Mouse (Mus musculus): ENCODE results near the gene Stk32b.

Gene Stk32b

DNA sequence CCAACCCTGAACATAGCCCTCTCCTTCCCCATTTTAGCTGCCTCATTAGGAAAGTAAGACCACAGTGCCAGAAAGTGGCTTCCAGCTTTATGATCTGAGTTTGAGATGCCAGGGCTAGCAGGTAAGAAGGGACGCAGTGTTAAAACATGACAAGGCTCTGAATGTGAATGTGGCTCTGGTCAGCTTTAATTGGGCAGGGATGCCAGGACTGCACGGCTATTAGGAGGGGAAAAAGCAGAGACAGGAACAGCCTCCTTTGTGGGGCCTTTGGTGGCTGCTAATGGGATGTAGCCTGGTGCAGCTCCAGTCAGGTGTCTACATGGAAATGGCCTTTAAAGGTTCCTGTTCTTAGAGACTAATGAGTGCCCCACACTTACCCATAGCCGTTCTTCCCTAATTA lies 52.0 kb downstream of the Stk32b start:
- DNase-seq (ENCODE audit: low read depth), result no peak

DNA sequence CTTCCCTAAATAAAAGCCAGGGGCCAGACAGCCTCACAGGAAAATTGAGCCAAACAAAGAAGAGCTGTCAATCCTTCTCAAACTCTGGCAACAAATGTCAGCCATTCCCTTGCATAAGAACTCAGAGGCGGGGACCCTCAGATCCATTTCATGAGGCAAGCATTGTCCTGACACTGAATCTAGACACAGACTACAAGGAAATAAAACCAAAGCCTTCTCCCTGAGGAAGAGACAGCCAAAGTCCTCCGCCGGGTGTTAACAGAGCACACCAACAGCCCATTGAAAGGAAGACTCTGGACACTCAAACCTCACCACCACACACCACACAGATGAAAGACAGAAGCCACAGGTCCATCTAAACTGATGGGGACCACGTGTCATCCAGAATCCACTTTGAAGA lies 57.8 kb downstream of the Stk32b start:
- no peak for DNase-seq (ENCODE audit: low read depth)

DNA sequence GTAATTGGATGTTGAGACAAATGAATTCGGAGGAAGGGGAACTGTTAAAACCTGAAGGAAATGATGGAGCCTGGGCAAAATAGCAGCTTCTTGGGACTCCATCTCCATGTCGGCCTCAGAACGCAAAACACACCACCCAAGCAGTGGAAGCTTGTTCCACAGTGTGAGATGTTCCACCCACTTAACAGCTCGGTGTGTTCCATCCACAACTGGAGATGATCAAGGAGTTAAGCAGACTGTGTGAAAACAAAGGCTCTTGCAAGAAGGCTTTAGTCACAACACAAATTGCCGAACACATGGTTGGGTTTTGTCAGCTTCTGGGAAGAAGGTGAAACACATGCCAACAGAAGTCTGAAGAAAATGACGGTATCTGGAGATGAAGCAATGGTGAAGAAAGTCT lies 59.2 kb downstream of the Stk32b start:
- DNase-seq (ENCODE audit: low read depth), result no peak

DNA sequence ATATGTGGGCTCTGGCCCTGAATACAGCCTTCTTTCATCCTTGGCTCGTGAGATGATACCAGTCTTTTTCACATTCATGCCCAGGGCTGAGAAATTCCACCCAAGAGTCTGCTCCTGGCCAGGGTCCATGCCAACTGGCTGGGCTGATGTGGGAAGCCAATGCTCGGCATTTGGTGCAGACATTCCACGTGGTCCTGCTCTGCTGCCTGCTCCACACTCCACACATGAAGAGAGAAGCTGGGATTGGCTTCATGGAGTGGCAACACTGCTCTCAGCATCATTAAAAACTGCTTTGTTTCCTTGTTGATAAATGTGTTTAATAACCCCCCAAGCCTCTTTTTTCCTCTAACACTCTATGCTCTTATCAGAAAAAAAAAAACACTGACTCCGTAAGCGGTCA lies 61.8 kb downstream of the Stk32b start:
- DNase-seq (ENCODE audit: low read depth), result no peak

DNA sequence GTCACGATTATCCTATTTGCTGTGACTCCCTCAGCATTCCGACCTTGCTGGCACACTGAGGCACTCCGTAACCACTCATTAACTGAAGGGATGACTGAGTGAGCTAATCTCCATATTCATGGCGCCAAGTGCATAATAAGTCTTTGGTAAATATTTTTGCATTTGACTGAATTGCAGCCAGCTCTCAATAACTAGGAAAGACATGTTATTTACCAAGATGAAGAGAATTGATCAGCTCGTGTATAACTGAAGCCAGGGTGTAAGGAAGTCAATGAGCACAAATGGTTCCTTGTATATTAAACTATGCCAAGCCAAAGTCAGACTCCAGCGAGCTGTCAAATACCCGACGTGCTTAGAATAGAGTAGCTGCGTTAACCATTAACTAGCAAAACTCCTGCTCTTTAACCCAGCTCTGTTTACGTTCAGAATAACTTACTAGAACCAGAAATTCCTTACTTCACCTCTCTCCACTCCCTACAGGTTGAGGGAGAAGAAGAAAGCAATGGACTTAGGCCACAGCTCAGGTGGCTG lies 66.2 kb downstream of the Stk32b start:
- DNase-seq (ENCODE audit: low read depth), result no peak

DNA sequence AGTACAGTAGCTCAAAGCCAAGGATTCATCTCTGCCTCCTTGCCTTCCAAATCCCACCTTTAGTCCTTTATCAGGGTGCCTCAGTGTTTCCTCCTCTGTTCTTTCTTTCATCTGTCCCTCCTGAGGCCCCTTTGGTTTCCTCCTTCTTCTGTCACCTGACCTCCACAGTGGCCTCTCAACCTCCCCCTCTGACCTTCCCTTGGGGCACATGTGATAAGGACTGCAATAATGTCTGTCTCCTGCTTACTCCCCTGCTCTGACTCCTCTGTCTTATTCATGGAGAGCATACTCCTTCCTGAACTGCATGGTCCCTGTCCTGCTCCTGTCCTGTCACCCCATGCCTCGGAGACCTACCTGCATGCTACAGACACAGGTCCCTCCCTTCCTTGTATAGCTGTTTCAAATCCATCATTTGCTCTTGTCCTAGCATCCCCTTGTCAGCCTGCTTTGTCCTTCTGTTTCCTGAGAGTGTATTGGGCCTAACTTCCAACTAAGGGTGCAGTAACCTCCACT lies 66.8 kb downstream of the Stk32b start:
- DNase-seq (ENCODE audit: low read depth), result no peak

DNA sequence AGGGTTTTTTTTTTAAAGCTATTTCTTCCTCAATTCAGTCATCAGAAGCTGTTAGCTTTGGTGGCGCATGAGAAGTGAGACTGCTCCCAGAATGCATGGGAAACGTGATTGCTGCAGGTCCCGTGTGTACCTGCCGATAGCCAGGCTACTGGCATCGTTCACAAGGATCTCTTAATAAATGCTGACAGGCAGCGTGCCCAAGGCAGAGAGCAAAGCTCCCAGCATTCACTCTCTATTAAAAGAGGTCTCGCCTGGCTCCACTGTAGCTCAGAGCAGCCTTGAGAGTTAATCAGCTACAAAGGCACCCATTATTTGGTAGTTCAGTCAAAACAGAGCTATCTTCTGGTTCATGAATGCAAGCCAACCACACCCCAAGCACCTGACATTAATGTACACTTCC lies 72.9 kb downstream of the Stk32b start:
- DNase-seq (ENCODE audit: low read depth), result no peak

DNA sequence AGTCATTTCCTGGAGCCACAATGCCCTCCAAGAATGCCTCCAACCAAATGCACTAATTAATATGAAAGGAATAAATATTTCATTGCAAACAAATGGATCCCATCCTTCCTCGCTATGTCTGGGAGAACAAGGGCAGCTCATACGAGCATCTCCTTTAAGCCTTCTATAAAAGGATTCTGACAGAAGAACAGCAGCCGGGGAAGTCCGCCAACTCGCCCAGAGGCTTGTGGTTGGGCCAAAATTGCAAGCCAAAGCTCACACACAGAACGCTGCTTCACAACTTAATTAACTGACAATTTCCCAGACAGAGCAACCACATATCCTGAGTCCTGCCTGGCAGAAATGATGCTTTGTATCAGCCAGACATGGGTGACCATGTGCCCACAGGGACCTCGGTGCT lies 74.5 kb downstream of the Stk32b start:
- DNase-seq (ENCODE audit: low read depth), result no peak

DNA sequence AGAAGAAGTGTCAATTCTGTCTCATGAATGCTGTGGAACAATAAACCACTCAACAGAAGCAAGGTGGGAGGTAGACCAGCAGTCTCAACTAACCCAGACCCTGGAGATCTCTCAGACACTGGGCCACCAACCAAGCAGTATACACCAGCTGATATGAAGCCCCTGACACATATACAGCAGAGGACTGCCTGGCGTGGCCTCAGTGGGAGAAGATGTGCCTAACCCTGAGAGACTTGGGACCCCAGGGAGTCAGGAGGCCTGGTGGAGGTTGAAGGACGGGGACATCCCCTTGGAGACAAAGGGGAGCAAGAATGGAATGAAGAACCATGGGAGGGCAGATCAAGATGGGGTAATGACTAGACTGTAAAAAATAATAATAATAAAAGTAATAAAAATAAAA lies 82.2 kb downstream of the Stk32b start:
- no peak for DNase-seq (ENCODE audit: low read depth)

DNA sequence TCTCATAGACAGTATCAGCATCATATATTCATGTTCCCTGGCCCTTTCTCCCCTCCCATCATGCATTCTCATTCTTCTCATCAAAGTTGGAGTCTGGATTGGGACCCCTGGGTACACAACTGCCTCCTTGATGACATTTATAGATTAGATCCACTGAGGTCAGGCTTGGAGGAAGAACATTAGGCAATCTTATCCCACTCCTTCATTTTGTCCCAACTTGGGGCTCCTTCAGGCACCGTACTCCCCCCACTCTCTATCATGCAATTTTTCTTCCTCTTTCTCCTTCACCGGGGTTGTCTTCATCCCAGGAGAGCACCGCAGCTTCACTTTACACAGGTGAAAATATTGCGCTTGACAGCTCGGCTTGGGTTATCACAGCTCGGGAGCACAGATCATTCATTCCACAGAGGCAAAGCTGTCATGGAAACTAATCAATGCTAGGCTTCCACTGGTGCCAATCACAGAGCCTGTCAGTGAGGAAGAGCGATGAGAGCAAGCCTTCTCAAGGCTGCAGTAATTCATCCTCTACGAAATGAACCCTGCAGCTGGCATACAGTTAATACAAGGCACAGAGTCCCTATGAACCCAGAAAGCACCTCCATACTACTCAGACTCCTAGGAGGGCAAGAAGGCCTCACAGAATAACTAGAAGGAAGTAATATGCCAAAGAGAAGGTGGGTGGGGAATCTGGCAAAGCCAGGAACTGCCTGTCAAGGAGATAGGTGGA lies 89.4 kb downstream of the Stk32b start:
- no peak for DNase-seq (ENCODE audit: low read depth)

DNA sequence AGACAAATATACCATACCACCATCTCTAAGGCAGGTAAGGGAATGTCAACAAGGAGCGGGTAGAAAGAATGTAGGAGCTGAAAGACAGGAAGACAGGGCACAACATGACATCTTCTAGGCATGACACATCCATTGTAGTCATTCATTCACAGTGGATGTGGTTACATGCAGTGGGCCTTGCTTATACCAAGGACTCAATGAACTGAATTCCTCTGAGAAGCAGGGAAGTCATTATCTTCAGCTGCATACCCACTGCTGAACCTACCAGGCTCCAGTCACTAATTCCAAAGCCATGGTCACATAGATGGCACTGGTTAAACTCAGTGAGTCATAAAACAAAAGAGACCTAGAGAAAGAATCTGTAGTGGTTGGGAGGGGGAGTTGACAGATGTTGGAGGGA lies 105.1 kb downstream of the Stk32b start:
- DNase-seq (ENCODE audit: low read depth), result no peak

DNA sequence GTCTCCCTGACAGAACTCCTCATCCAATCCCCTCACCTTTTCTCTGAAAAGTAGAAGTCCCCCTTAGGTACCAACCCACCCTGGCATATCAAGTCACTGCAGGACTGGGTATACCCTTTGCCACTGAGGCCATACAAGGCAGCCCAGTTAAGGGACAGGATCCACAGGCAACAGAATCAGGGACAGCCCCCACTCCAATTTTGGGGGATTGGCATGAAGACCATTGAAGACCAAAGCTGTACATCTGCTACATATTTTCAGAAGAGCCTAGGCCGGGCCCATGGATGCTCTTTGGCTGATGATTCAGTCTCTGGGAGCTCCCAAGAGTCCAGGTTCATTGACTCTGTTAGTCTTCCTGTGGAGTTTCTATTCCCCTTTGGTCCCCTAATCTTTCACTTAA lies 117.4 kb downstream of the Stk32b start:
- no peak for DNase-seq (ENCODE audit: low read depth)

DNA sequence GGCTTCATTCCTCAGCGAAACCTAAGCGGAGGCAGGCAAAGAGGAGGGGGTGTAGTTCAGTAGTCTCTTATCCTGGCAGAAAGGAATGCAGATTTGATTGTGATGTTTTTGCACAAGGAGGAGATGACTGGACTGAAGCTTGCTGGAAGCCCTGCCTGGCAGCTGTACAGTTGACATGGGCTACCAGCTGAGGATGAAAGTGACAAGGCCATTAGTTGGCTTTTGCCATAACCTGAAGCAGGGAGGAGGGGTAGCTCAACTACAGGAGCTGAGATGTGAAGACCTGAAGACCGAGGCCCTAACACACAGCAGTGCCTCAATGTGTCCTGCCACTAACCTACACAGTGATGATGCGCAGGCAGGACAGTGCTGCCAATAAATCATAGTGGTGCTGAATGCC lies 118.7 kb downstream of the Stk32b start:
- no peak for DNase-seq (ENCODE audit: low read depth)

DNA sequence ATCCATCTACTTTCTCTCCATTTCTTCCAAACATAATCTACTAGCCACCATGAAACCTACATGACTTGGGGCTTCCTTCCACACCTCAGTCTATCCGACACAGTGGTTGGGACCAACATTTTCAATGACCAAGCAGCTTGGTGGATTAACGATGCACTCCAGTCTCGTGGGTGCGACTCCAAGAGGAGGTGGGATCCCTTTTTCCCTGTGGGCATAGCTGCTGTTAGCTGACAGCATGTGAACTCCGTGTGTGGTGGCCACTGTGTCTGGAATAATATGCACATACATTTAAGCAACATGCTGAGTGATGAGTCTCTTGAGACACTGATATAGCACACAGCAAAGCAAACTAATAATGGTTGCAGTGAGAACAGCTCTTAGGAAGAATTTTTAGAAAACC lies 124.6 kb downstream of the Stk32b start:
- DNase-seq (ENCODE audit: low read depth), result no peak

DNA sequence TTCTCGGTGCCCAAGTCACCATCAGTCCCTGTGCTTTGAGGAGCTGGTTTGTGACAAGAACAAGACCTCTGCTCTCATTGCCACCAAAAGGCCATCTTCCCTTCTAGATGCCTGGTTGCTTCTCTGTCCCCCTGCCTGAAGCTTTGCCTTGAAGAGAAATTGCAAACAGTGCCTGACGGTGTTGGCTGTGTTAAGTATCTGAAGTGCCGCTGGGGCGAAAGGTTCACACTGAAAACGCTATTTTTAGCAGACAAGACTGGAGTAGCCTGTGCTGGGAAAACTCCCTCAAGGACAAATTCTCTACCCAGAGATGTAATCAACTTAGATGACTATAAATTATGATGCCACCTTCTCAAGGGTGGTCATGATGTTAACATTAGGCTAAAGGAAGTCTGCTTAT lies 129.1 kb downstream of the Stk32b start:
- DNase-seq (ENCODE audit: low read depth), result no peak

DNA sequence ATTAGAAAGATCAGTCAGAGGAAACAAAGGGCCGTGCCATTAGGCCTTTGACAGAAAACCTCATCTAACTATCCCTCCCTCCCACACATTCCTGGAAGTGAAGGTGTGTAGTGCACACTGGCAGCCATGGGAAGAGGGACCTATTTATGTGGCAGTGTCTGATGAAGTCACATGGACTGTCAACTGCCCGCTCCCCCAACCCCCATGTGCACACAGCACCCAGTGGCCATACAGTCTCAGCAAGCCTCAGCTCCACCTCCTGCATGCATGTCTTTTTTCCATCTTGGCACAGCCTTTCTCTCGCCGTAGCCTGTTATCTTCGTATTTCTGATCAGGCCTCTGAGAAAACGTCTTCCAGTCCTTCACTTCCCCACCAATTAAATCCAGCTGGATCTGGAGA lies 130.9 kb downstream of the Stk32b start:
- no peak for DNase-seq (ENCODE audit: low read depth)

DNA sequence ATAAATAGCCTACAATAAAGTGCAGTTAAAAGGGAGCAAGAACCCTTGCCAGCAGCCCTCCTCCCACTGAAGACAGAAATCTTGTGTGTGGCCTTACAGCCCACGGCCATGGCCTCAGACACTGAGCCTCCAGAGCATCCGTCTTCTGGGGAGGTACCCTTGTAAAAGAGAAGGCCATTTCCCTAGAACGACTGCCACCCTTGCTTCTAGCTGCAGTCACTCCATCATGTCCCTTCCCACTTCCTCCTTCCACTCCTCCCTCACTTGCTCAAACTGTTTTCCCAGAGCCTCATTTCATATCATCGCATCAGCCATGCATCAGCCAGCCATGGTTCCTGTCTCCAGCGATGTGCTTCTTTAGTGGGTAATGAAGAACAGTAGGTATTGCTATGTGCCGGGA lies 141.5 kb downstream of the Stk32b start:
- DNase-seq (ENCODE audit: low read depth), result no peak

DNA sequence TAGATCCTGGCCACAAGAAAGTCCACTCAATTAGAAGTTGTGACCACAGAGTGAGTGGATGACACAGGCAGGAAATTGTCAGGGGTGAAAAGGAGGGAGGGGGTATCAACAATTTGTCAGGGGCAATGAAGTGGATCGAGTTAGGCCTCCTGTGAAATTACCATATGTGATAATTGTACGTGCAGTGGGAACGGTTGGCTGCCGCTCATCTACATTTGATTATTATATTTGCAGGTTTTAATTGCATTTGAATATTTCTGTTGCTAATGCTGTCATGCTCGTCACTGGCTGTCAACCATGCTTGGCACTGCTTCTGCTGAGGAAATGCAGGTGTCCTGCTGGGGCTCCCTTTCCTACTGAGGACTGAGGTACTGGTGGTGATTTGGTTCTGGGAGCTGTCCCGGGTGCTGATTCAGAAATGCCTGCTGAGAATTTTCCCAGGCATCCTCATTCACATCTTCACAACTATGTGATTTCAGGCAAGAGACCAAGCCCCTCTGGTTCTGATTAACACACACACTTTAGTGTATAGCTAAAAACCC lies 159.6 kb downstream of the Stk32b start:
- DNase-seq (ENCODE audit: low read depth), result no peak

DNA sequence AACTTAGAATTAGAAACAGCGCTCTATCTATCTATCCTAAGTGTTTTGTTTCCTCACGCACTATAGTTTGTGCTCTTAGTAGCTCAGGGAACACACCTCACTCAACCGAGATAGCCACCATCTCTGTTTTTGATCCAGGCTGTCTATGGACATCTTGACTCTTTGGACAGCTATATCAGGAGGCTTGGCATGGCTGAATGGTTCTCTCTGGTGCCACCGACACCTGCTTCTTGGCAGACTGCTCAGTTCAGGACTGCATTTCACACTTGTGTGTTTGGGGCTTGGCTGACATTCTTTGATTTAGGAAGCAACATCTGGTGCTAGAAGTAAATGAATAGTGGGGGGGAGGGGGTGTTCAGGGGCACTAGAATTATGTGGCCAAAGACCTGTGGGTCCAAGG lies 162.7 kb downstream of the Stk32b start:
- no peak for DNase-seq (ENCODE audit: low read depth)

DNA sequence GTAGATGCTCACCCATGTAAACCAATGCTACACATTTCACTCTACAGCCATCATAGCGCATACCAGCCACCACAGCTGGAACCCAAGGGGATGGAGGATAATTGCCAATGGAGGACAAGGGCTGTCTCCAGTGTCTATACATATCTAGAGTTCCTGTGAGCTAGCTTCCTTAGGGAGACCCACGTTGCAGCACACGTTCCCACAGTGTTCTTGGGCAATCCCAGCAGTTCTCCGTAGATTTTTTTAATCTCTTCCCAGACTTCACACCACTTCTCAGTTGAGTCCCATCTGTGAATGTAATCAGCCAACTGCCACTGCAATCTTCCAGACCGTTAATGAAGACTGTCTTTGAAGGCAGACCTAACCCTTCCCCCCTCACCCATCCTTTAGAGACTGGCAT lies 165.3 kb downstream of the Stk32b start:
- no peak for DNase-seq (ENCODE audit: low read depth)

DNA sequence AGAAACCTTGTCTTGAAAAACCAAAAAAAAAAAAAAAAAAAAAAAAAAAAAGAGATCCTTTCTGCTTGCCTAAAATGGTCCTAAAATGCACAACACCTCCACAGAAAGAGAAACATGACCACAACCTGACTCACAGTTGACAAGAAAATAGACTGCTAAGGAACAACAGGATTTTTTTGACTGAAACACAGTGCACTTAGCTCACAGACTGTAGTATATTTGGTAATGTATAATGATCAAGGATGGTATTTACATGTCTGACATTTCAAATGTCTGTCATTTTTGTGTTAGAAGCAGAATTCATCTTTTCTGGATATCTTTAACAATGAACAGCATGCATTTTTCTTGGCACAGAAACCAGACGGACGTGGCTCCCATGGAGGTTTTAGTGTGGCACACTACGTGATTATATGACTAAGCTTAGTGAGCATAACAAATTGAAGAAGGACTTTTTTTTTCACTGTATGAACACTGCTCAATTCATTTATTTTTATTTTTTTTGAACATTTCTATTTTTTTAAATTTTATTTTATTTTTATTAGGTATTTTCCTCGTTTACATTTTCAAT lies 181.2 kb downstream of the Stk32b start:
- DNase-seq (ENCODE audit: low read depth), result no peak

DNA sequence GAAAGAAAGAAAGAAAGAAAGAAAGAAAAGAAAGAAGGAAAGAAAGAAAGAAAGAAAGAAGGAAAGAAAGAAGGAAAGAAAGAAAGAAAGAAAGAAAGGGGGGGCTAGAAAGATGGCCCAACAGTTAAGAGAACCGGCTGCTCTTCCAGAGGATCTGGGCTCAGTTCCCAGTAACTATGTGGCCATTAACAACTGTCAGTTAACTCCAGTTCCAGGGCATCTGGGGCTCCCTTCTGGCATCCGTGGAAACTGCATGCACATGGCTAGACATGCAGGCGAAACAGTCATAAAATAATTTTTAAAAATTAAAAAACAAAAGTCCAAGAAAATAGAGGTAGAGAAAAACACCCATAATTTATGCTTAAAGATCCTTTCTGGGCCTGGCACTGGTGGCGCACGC lies 181.7 kb downstream of the Stk32b start:
- no peak for DNase-seq (ENCODE audit: low read depth)

DNA sequence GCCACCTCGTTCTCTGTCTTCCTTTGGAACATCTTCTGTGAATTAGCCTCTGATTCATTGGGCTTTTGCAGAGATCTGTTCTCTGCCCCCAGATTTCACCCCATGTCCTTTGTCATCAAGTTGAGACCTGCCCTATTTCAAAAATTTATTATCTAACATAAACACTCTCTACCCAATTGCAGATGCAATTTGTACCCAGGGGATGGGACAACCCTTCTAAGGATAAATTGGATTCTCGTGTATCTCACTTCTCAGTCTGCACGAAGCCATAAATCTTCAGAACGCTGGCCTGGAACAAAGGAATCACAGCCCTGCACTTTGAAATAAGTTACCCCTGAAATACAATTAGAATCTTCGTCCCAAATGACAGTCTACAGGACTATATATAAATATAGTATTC lies 191.6 kb downstream of the Stk32b start:
- DNase-seq (ENCODE audit: low read depth), result no peak

DNA sequence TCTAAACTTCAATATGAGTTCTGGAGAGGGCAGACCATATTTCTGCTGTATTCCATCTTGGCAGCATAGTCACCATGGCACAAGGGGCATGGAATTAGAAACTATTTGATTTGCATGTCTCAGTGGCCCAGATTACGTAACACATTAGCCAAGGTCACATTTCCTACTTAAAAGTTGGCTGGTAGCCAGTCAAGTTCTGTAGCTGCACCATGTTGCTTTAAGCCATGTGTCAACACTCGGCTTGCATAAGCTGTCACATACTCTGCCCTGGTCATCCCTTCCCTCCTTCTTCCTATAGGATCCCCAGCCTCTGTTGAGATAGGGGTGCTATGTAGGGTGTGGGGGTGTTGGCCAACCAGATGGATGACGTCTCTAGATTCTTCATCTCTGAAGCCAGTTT lies 196.5 kb downstream of the Stk32b start:
- peak; percentile 5 for DNase-seq (ENCODE audit: low read depth)
